Mouse (Mus musculus): ENCODE measurements around the gene Paox. TPM values are rescaled to one million over a fixed set of nuclear protein-coding genes. Genes with fewer than 3 reads are reported as not detected.

Paox gene
- polyA plus RNA-seq (2017; shearing (Covaris generic)): 1 to 10 TPM; 5.1 to 9.2 TPM

DNA sequence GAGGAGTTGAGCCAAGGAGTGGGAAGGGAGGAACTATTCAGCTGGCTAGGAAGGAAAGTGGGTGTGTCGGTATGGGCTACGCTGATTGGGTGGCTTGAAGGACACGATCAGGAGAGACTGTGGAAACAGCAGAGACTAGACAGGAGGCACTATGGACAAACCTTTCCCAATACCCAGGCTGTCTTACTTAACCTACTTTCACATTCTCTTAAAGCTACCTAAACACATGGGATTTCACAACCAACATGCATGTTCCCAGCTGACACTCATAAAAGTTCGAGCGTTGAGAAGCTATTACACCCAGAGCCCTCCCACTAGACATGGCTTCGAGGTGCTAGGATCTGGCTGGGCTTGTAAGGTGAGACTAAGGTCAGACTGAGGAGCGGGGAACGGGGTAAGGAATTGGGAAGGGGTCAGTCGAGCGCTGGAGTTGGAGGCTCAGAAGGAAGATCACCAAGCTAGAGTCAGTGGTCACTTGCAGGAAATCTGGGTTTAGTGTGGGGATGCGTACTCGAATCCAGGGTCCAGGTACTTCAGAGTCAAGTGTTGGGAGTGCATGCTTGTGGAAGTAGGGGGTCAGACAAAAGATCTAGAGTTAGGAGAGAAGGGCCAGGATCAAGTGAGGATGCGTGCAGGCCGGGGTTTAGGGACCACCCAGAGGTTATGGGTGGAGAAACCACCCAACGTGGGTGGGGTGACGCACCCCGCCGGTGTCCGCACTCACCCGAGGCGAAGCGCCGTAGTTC is at the start of gene Paox:
Gene Paox, plus strand, starts transcription at position 217 of the 746 bp plus-strand sequence.

DNA sequence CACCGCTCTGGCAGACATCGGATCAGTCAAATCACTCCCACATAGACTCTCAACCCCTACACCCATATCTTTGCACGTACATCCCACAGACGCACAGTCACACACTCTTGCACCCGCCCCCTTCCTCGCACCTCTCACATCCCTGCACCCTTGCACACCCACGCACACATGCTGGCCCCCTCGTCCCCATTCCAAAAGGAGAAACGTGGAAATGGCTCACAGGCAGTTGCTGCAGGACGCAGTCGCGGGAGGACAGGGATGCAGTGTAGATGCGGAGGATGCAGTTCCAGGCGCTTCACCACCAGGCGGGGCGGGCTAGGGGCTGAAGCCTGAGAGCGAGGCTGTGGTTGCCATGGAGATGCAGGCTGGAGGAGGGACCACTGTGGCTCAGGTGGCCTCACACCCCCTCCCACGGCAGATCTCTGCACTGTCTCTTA is 33.3 kb upstream of the Paox start, which contains the start of gene Caly:
Gene Caly, minus strand, starts transcription at position 307 of the 437 bp plus-strand sequence.

DNA sequence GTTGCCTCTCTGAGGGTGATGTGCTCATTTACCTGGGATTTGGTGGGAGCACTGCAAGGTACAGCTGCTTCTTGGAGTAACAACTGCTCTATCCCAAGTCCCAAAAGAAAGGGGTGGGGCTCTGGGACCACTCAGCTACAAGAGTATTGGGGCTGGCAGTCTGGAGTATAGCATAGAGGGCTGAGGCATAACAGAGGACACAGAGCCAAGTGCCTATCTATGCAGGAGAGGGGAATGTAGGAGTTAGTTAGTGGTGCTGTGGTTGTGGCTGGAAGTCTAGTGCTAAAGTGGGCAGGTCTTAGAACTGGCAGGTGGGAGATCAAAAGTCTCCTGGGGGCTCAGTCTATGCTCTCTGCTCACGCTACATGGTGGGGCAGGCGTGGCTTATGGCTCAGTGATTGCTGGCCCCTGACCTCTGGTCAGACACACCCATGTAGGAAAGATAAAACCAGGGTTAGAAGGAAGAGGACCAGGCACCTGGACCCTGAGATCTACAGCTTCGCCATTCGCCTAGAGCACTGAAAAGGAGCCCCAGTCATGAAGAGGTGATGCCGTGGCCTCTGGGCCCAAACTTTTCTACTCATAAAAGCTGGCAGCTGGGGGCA is 22.6 kb upstream of the Paox start, which contains the start of gene Prap1:
Gene Prap1, plus strand, starts transcription at position 472 of the 605 bp plus-strand sequence.

DNA sequence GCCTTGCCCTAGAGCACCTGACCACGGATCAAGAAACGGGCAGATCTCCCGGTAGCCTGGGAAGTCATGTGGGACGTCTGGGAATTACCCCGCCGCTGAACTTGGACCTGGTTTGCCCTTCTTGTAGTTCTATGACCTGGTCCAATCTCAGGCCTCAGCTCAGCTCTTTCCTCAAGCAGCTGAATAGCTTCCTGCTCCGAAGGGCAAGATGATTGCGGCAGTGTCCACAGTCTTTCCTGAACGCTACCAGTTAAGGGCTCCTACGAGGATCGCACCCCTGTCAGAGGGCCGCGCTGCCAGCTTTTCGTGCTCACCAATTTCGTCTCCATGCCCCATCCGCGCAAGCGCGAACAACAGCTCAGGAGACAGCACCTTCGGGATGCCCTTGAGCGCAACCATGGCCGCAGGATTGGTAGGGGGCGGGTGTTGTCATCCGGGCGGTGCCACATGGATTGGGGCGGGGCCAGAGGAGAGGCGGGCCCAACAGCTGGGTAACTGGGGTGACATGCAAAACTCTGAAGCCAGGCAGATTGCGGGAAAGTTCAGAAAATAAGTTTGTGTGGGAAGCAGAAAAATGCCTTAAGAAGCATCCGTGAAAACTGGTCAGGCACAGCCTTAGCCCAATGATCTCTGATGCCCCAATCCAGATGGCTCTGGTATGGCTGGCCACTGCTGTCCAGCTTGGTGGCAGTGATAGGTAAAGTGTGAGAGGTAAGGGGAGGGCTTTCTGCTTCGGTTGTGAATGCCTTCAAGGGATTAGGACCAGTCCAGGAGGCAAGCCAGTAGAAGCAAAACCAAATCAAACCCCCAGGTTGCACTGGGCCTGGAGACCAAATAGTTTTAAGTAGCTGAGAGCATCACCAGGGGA is 13.4 kb upstream of the Paox start, which contains the start of gene Fuom:
Gene Fuom, minus strand, starts transcription at position 449 of the 868 bp plus-strand sequence.

DNA sequence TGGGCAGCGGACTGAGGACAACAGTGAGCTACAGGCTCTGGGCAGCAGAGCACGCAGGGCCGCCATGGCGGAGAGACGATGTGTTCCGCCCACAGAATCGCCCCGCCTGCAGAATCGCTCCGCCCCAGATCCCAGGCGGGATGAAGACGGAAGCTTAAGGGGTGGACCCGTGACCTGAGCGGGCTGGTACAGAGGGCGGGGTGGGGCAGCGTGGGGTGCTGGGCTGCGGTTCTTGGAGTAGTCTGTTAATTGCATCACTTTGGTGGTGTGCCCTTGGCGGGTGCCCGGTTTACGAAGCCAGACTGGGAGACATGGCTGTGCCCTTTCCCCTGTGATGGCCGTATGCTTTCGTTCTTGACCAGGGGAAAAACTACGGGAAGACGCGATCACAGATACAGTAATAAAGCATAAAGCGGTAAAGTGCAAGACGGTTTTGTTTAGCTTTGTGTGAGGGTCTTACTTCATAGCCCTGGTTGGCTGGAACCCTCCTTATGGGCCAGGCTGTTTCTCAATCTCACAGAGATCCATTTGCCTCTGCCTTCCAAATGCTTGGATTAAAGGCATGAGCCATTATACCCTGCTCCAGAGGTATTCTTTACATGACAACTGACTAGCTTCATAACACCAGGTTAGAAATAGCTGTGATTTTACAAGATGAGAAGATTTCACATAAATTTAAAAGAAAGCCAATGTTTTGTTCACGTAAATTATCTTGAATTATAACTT is 893 bp downstream of the Paox start, which contains the start of gene Echs1:
Gene Echs1, minus strand, starts transcription at position 148 of the 726 bp plus-strand sequence.

DNA sequence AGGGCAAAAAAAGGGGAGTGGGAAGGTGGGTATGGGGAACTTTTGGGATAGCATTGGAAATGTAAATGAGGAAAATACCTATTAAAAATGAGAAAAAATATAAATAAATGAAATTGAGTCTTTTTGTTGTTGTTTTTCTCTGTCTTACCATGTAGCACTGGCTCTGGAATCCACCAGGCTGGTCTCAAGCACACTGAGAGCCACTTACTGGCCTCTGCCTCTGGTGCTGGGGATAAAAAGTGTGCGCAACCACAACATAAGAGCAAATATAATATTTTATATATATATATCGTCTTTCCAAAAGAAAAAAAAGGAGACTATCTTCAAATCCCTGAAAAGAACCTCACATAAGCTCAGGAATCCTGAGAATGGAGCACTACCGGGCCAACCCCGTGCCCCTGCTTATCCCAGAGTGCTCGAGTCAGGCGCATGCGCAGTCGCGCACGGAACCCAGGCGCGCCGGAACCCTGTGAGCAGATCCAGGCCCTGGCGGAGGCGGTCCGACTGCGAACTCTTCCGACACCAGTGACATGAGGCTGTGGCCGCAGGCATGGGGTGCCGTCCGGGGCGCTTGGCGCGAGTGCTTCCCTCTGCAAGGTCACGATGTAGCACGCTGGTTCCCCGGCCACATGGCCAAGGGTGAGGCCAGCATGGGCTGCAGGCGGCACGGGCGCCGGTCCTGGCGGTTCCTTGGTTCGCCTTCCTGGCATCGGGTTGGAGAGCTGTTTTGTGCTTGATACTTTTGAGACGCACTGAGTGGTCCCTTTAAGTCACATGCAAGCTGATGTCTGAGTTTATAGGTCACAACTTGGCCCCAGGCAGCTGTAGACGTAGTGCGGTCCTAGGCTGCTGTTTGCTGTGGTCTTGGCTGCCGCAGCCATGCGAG is 21.8 kb downstream of the Paox start, which contains the start of gene Mtg1:
Gene Mtg1, plus strand, starts transcription at position 430 of the 886 bp plus-strand sequence.

DNA sequence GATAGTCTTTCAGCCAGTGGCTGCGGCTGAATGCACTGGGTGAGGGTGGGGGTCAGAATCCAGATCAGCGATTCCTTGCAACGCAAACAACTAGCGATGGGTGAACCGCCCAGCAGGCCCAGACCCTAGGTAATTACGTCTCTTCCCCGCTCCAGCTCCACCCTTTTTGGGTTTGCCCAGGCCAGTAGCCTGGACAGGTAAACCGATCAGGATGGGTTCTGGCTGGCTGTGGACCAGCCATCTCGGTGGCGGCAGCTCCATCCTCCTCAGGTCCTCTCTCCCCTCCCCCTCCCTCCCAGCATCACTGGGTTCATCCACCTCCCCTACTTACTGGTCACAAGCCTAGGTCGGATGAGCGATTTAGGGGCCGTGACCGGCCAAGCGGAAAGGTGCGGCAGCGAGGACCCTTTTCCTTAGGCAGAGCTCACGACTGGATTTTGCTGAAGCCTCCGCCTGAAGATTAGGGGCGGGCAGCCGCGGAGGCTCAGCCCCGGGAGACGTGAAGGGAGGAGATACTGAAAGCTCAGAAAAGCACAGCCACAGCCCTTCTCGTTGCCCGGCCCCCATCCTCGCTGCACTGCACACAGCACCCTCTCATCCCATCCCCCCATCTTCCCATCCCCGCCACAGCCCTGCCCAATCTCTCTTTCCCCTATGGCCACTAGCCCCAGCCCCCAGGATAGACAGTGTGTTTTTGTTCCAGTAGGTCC is 38.8 kb downstream of the Paox start, which contains the start of gene Sprn:
Gene Sprn, minus strand, starts transcription at position 660 of the 710 bp plus-strand sequence.

DNA sequence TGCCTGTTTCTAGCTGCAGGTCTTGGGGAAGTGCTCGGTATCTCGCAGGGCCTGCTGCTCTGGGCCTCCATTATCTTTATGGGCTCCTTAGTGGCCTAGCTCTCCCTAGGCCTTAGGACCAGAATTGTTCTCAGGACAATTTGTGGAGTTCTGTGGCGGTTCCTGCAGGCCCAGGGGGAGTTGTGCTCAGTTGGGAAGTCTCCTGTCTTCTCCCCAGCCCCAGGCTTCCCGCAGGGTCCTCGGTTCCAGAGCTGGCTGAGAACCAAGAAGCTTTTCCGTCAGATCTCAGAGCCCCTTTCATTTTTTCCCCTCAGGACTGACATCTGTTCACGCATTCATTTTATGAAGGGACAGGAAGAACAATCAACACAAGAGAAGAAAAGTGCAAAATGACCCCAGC is 49.1 kb downstream of the Paox start, which contains the start of gene Olfr522:
Gene Olfr522, minus strand, starts transcription at position 101 of the 400 bp plus-strand sequence.

DNA sequence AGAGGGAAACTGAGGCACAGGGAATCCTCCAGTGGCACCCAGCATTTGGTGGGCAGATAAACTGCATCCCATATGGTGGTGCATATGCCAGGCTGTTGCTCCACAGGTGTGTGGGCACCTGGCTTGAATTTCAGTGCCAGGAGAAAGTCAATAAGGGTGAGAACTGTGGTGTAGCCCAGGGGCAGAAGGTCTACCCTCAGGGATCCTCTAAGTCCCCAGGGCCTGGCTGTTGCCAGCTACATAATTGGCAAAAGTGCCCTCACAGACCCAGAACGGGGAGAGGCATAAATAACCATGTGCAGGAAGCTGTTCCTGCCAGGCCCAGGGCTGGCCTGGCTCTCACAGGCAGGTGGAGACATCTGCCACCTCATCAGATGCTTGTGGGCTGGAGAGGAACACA is 57.3 kb downstream of the Paox start, which contains the start of gene Olfr523:
Gene Olfr523, plus strand, starts transcription at position 282 of the 400 bp plus-strand sequence.

Other genes starting within 250 kb of the Paox start
- under 1 TPM; 0.31 to 0.74 TPM for gene Kndc1, start 221.1 kb upstream of the Paox start, polyA plus RNA-seq (2017; shearing (Covaris generic))
- 1 to 10 TPM; 1.6 to 2.6 TPM for gene Utf1, start 172.0 kb upstream of the Paox start, polyA plus RNA-seq (2017; shearing (Covaris generic))
- gene 6430531B16Rik, start 137.0 kb upstream of the Paox start, polyA plus RNA-seq (2017; shearing (Covaris generic)): under 1 TPM; 0.22 to 0.44 TPM
- gene Adam8, start 123.2 kb upstream of the Paox start, polyA plus RNA-seq (2017; shearing (Covaris generic)): 10 to 100 TPM; 20.5 to 21.8 TPM
- 10 to 100 TPM; 46.4 to 48.1 TPM for gene Zfp511, start 79.4 kb upstream of the Paox start, polyA plus RNA-seq (2017; shearing (Covaris generic))
- 10 to 100 TPM; 29.9 to 32.9 TPM for gene Tubgcp2, start 79.1 kb upstream of the Paox start, polyA plus RNA-seq (2017; shearing (Covaris generic))
- gene Msx3, start 66.7 kb upstream of the Paox start, polyA plus RNA-seq (2017; shearing (Covaris generic)): not detected
- not detected for gene Caly, start 33.3 kb upstream of the Paox start, polyA plus RNA-seq (2017; shearing (Covaris generic))
- gene Prap1, start 22.4 kb upstream of the Paox start, polyA plus RNA-seq (2017; shearing (Covaris generic)): not detected
- 10 to 100 TPM; 13.4 to 15.1 TPM for gene Fuom, start 13.4 kb upstream of the Paox start, polyA plus RNA-seq (2017; shearing (Covaris generic))
- gene Echs1, start 677 bp downstream of the Paox start, polyA plus RNA-seq (2017; shearing (Covaris generic)): 10 to 100 TPM; 54.2 to 70.6 TPM
- gene Mtg1, start 21.8 kb downstream of the Paox start, polyA plus RNA-seq (2017; shearing (Covaris generic)): 10 to 100 TPM; 21.0 to 44.0 TPM
- not detected for gene Sprn, start 39.1 kb downstream of the Paox start, polyA plus RNA-seq (2017; shearing (Covaris generic))
- not detected for gene Olfr522, start 49.0 kb downstream of the Paox start, polyA plus RNA-seq (2017; shearing (Covaris generic))
- not detected for gene Olfr523, start 57.4 kb downstream of the Paox start, polyA plus RNA-seq (2017; shearing (Covaris generic))
- under 1 TPM in 1 of 2 experiments, not detected in 1; 0.18 TPM for gene Olfr524, start 90.2 kb downstream of the Paox start, polyA plus RNA-seq (2017; shearing (Covaris generic))
- under 1 TPM in 1 of 2 experiments, not detected in 1; 0.29 TPM for gene Cd163l1, start 102.5 kb downstream of the Paox start, polyA plus RNA-seq (2017; shearing (Covaris generic))
- 1 to 10 TPM in 1 of 2 experiments, not detected in 1; 1.1 TPM for gene 5830411N06Rik, start 131.5 kb downstream of the Paox start, polyA plus RNA-seq (2017; shearing (Covaris generic))
- gene Olfr525, start 205.1 kb downstream of the Paox start, polyA plus RNA-seq (2017; shearing (Covaris generic)): under 1 TPM in 1 of 2 experiments, not detected in 1; 0.10 TPM
- gene Olfr527, start 218.2 kb downstream of the Paox start, polyA plus RNA-seq (2017; shearing (Covaris generic)): not detected
- under 1 TPM in 1 of 2 experiments, not detected in 1; 0.21 TPM for gene Olfr60, start 245.9 kb downstream of the Paox start, polyA plus RNA-seq (2017; shearing (Covaris generic))

Data from activated CD4-positive, CD25-positive, alpha-beta regulatory T cell (primary cell).